Mouse (Mus musculus): Measurements from ENCODE around the gene Gm17349. TPM values are rescaled to one million over a fixed set of nuclear protein-coding genes. Genes with fewer than 3 reads are reported as not detected.

Gm17349 gene
- total RNA-seq, 2 experiments from 2014 or later: 5.0 to 8.7 TPM

DNA sequence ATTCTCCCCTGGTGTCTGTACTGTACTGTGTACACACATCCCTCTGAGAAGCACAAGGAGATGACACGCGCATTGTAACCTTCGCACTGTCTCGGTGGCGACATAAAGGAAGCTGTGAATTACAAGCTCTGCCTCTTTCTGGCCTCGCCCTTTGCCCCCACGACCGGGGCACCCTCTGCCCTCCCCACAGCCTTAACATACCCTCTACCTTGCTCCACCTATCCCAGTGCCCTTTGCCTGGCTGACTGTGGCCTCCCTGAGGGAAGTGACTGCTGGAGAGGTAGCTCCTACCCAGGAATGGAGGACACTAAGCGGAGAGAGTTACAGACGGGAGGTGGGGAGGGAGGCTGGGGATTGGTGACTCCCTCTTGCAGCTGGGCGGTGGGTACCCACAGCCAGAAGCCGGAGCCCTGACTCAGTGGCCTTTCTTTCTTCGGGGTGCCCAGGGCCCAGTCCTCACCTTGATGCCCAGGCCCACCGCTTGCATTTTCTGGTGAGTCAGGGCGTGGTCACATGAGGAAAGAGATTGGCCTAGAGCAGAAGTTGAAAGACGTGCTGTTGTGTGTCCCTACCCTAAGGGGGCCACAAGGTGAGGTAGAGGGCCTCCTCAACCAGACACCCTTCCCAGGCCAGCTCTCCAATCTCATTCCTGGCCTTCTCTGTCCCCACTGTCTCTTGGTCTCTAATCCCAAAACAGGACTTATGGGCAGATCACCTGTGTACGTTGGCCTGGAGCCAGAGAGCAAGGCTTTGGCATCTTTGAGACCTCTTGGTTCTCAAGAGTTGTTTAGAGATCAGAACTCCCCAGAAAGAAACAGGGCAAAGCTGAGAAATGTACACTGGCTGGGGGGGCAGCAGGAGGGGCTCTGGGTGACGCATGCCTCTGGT is 4.8 kb downstream of the Gm17349 start:
- no peak for DNase-seq (ENCODE audit: low spot score in 2 of 2)

DNA sequence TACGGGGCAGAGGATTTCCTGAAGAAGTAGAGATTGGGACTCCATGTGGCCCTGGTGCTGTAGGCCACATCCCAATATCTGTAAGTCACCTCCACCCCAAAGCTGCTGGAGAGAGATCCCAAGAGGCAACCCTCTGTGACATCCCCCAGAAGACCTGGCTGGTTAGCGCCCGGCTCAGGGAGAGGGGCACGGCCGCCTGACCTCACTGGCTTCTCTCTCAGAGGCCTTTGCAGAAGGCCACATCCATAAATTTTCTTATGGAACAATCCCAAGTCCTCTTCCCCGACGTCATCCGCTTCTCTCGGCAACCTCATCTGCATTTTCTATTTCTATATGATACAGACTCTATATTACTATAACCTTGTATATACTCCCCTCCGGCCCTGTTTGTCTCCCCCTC is 5.6 kb downstream of the Gm17349 start:
- DNase-seq (ENCODE audit: low spot score in 2 of 2): no peak

DNA sequence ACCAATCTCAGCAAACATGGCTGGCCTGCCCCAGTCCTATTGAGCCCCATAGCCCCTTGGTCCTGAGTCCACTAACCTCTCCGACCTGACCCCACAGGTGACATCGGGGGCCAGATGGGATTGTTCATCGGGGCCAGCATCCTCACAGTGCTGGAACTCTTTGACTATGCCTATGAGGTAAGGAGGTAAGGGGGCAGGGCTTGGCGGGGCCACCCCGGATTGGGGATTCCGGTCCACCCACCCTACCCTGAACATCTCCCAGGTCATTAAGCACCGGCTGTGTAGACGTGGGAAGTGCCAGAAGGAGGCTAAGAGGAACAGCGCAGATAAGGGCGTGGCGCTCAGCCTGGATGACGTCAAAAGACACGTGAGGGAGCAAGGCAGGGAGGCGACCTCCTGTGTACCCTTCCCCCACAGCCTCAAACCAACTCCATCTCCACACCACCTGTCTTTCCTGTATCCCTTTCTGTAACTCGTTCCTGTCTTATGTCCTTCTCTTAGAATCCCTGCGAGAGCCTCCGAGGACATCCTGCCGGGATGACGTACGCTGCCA is 6.7 kb downstream of the Gm17349 start:
- no peak for DNase-seq (ENCODE audit: low spot score in 2 of 2)

GRCm38 (mm10) chr15:99697309-99697708 is 8.0 kb downstream of the Gm17349 start:
- no peak for DNase-seq (ENCODE audit: low spot score in 2 of 2)

GRCm38 (mm10) chr15:99691976-99692375 is 13.3 kb downstream of the Gm17349 start:
- no peak for DNase-seq (ENCODE audit: low spot score in 2 of 2)

- no peak for DNase-seq (ENCODE audit: low spot score in 2 of 2)
Measured at GRCm38 (mm10) chr15:99690924-99691323, 14.4 kb downstream of the Gm17349 start.

- DNase-seq (ENCODE audit: low spot score in 2 of 2): peak in 1 of 2 experiments; percentile 71
Measured at GRCm38 (mm10) chr15:99688712-99689111, 16.6 kb downstream of the Gm17349 start.

GRCm38 (mm10) chr15:99684156-99684555 is 21.1 kb downstream of the Gm17349 start:
- DNase-seq (ENCODE audit: low spot score in 2 of 2): no peak

GRCm38 (mm10) chr15:99682880-99683279 is 22.4 kb downstream of the Gm17349 start:
- DNase-seq (ENCODE audit: low spot score in 2 of 2): no peak

GRCm38 (mm10) chr15:99679008-99679407 is 26.3 kb downstream of the Gm17349 start:
- no peak for DNase-seq (ENCODE audit: low spot score in 2 of 2)

GRCm38 (mm10) chr15:99678063-99678800 is 27.1 kb downstream of the Gm17349 start:
- no peak for DNase-seq (ENCODE audit: low spot score in 2 of 2)

DNA sequence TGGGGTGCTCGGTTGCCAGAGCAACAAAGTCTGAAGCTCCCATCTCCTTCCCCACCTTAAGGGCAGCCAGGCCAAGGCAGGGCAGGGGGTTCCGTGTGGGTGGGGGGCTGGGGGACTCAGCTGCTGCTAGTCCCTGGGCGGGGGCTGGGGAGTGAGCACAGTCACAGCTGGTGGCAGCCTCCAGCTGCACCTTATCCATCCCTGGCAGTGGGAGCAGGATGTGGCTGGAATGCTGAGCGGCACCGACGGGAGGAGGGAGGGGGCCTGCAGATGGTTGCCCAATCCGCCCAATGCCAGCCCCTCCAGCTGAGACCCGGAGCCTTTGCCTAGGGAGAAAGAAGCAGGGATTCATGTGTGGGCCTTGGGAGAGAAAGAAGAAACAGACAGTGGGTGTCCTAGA is 28.2 kb downstream of the Gm17349 start:
- DNase-seq (ENCODE audit: low spot score in 2 of 2): no peak

DNA sequence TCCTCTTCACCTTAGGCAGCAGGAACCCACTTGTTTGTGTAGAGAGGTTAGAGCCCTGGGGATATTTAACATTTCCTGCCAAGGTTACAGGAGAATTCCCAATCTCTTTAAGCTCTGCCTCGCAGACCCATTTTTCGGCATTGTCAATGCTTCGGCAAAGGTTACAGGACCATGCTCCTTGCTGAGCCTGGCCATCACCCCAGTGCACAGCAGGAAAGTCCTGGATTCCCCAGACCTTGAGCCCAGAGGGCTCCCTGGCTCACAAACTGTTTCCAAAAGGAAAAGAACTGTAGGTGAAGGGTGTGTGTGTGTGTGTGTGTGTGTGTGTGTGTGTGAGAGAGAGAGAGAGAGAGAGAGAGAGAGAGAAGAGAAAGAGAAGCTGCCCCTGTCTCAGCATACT is 30.4 kb downstream of the Gm17349 start:
- DNase-seq (ENCODE audit: low spot score in 2 of 2): no peak

- DNase-seq (ENCODE audit: low spot score in 2 of 2): no peak
Measured at GRCm38 (mm10) chr15:99671783-99672182, 33.5 kb downstream of the Gm17349 start.

DNA sequence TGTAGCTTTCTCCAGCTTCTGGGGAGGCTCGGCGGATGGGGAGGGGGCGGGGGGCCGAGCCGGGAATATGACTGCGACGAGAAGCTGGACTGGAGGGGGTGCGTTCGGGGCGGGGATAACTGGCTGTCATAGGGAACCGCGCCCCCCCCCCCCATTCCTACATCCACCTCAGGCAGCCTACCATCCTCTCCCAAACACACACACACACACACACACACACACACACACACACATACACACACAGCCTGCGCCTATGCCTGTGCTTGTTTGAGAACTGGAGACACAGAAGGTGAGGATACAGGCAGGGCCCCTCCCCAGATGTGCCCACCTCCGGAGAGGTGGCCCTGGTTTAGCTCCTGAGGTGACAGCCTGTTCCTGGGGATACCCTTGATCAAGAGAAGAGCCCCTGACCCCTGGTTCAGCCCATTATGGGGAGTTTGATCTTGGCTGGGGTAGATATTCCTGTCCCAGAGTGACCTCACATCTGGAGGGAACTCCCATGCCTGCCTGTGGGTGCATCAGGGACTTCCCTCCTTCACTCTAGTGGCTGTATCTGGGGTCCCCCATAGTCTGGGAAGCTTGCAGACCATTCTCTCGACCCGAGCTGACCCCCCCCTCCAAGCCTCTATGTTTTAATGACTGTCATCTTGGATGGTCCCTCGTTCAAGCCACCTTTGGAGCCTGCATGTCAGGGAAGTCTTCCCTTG is 34.2 kb downstream of the Gm17349 start:
- DNase-seq (ENCODE audit: low spot score in 2 of 2): no peak

DNA sequence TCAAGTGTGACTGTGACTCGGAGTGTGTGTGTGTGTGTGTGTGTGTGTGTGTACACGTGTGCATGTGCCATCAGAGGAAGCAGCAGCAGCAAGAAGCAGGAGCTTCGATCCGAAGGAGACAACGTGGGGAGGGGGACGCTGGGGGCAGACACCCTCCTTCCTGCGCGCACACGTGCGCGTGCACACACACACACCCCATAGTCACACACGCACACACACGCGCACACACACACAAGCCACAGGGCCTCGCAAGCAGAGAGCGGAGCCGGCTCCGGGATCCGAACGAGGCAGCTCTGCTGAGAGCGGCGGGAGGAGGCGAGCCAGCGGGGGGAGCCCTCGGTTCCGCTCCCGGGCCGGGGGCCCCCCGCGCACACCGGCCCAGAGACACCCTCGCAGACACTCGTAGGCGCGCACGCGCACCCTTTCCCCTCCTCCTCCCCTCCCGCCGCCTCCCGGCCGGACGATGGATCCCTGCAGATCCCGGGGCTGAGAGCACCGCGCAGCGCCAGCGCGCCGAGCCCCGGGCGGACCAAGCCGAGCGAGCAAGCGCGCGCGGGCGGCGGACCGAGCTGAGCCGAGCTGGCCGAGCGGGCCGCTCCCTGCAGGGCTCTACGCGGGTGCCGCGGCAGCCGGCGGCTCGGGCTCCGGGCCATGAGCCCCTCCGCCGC is 35.0 kb downstream of the Gm17349 start, which contains the start of gene Asic1:
Gene Asic1 (plus strand): TSS at position 215 of the 668 bp plus-strand sequence.
- DNase-seq (ENCODE audit: low spot score in 2 of 2): peak; percentile 61 to 73

GRCm38 (mm10) chr15:99669392-99669791 is 35.9 kb downstream of the Gm17349 start:
- no peak for DNase-seq (ENCODE audit: low spot score in 2 of 2)

- peak; percentile 61 to 85 for DNase-seq (ENCODE audit: low spot score in 2 of 2)
Measured at GRCm38 (mm10) chr15:99668881-99669280, 36.4 kb downstream of the Gm17349 start.

DNA sequence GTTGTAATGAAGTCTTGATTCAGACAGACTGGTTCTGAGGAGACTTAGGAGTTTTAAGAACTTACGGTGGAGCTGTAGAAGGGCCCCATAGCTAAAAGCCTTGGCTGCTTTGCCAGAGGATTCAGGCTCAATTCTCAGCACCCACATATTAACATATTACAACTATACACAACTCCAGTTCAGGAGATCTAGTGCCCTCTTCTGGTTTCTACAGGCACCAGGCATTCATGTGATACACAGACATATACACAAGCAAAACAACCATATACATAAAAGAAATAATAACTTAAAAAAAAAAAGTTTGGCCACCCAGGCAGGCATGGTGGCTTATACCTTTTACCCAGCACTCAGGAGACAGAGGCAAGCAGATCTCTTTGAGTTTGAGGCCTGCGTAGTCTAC is 37.7 kb downstream of the Gm17349 start:
- DNase-seq (ENCODE audit: low spot score in 2 of 2): no peak

- peak; percentile 73 to 81 for DNase-seq (ENCODE audit: low spot score in 2 of 2)
Measured at GRCm38 (mm10) chr15:99664600-99665451, 40.5 kb downstream of the Gm17349 start.
